Mouse (Mus musculus): ENCODE data around the gene Cdhr4.
A peak's percentile ranks its signal among the peaks of the same experiment; 100 is the strongest.

Cdhr4 gene

DNA sequence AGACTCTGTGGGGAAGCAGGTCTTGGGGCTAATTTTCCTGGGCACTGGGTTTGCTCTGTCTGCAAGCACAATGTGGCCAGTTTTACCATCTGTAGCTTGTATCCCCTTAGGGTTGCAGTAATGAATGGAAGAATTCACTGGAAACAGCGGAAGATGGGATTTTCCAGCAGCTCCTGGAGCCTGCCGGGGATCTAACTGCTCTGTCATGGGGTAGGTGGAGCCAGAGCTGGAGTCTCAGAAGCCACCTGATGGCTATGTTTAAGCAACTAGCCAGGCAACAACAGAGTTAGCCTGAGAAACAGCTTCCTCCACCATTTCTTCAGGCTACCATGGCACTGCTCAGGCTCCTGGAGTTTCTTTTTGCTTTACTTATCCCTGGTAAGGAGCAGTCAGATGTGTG, at the start of gene Cdhr4:
Gene Cdhr4 (plus strand): TSS at position 301 of the 400 bp plus-strand sequence.
- no peak for DNase-seq (ENCODE audit: low spot score in 2 of 2)

DNA sequence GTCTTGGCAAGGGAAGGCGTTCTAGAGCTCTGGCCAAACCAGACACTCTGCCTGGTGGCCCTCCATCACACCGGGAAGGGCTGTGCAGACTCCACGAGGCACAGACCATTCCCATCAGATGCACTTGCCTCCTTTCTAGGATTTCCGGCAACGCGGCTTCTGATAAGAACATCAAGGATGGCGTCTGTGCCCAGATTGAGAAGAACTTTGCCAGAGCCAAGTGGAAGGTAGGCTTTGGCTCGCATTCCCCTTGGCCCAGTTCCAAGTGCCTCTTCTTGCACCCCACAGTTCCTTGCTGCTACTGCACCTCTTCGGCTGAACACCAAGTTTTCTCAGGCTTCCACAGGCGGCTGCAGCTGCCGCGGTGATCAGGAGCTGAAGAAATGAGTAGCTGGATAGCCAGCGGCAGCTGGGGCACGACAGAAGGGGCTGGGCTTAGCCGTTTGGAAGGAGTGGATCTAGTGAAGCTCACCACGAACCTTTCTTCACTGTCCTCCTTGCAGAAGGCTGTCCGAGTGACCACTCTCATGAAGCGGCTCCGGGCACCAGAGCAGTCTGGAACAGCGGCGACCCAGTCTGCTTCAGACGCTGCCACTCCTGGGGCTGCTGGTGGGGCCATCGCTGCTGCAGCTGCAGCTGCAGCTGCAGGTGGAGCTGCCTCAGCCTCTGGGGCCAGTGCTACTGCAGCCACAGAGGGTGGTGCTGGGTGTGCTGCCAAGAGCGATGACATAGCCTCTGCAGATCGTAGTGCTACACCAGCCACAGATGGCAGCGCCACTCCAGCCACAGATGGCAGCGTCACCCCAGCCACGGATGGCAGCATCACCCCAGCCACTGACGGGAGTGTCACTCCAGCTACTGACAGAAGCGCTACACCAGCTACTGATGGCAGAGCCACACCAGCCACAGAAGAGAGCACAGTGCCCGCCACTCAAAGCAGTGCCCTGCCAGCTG, 44.8 kb upstream of the Cdhr4 start:
- DNase-seq (ENCODE audit: low spot score in 2 of 2): no peak

DNA sequence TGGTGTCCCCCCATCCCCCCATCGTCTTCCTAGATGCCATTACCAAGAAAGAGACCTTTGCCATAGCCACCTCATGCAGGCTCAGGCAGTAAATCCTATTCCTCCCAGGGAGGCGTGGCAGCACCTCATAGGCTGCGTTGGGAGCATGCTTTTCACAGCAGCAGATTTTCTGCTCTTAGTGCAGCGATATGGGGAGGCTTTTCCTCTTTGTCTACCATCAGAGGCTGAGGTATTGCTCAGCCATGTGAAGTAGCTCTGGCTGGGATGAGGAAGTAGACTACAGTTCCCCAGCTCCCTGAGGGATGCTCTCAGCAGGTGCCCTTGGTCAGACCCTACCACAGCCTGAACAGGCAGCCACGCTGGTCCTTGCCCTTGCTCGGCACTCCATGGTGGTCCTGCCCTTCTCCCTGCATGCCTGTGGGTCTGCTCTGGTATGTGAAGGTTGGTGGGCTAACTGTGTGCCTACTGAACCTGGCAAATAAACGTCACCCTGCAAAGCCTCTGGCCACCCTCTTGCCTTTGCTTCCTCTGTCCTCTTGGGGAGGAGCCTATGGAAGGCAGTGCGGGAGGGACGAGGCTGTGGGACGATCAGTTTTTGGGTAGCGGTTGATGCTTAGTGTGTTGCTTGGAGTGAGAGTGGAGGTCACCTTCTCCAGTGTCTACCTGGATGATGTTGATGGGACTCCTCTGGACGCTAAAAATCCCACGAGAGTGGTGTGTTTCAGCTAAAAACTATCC, 42.9 kb upstream of the Cdhr4 start:
- DNase-seq (ENCODE audit: low spot score in 2 of 2): no peak

GRCm38 (mm10) chr9:107949922-107950235, 42.4 kb upstream of the Cdhr4 start, which contains the start of gene Traip:
Traip (plus strand) TSS chr9:107950136.
- no peak for DNase-seq (ENCODE audit: low spot score in 2 of 2)

GRCm38 (mm10) chr9:107950460-107951355, 41.6 kb upstream of the Cdhr4 start:
- peak; percentile 87 to 93 for DNase-seq (ENCODE audit: low spot score in 2 of 2)

DNA sequence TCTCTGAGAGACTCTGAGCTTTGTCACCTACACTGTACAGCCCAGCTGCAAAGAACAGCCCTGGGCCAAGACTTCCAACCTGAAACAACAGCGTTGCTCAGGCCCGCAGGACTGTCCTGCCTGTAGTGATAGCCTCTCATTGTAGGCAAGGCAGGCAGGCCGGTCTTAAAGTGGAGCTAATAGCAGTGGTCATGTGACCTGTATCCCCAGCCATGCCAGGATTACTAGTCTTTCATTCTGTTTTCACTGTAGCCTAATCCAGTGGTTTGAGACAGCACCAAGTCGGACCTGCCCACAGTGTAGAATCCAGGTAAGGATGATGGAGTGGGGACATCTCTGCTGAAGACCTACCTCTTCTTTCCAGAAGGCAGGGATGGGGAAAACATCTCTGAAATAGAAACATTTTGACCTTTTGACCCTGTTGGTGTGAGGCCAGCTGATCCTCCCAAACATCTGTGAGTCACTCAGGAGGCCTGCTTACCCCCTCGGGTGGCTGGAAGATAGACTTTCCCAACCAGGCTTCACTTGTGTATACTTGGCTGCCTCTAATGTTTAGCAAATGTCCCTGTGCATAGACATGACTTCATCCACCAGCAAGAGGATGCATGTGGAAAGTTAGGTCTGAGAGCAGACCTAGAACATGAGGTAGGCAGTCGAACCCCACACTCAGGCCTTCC, 36.5 kb upstream of the Cdhr4 start:
- no peak for DNase-seq (ENCODE audit: low spot score in 2 of 2)

- no peak for DNase-seq (ENCODE audit: low spot score in 2 of 2)
Measured at GRCm38 (mm10) chr9:107957141-107957540, 35.2 kb upstream of the Cdhr4 start.

DNA sequence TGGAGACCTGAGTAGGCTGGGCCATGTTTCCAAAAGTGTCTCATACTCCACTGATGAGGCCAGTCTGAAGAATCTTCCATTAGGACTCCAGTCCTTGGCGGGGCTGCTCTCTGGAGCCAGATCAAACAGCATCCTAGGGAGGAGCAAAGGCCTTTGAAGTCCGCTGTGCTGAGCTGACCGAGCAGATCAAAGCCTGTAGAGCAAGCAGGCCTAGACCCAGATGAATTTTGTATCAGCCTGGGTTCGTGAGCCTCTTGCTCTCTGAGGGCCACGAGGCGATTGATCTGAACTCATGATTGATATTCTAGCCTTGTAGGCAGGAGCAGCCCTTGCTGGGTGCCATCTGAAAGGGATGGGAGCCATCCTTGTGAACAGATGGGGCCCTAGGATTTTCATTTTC, 32.4 kb upstream of the Cdhr4 start:
- no peak for DNase-seq (ENCODE audit: low spot score in 2 of 2)

DNA sequence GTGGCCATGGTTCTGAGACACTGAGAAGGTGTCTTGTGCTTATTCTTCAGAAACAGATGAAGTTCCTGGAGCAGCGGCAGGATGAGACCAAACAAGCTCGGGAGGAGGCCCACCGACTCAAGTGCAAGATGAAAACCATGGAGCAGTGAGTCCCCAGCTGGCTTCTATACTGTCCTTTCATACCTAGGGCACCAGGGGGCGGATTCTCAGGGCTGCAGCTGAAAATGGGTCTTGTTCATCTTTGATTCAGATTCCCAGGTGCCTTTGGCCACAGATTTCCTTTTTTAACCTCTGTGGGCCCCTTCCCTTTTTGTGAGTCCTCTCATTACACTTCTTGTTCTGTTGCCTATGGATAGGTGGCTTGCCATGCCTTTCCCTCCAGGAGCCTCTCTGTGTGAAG, 31.4 kb upstream of the Cdhr4 start:
- DNase-seq (ENCODE audit: low spot score in 2 of 2): no peak

DNA sequence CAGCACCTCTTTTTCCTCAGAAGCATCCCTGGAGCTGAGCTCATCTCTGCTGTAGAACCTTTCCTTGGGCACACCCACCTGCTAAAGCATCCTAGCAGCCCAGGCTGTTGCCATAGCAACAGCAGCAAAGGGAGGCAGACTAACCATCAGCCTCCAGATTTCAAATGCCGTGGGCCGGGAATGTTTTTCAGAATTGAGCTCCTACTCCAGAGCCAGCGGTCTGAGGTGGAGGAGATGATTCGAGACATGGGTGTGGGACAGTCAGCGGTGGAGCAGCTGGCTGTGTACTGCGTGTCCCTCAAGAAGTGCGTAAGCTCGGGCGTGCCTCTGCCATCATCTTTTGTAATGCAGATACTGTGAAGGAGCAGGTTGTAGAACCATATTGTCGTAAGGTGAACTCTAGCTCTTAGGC, 30.9 kb upstream of the Cdhr4 start:
- DNase-seq (ENCODE audit: low spot score in 2 of 2): peak; percentile 81 to 90

DNA sequence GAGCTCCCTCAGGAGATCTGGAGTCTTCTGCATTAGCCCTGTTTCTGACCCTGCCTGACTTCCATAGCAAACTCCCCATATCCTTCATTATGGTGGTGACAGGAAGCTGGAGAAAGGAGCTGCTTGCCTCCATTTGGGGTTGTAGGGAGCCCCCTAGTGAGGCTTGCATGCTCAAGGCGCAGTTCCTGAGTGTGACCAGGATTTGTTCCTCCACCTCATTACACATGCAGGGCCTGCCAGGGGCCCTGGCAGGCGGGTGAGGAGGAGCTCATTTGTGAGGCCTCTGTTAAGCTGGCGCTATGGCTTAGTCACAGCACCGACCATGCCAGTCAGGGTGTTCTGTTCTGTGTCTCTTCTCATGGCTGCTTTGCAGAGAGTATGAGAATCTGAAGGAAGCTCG, 30.4 kb upstream of the Cdhr4 start:
- DNase-seq (ENCODE audit: low spot score in 2 of 2): peak; percentile 72 to 80

- no peak for DNase-seq (ENCODE audit: low spot score in 2 of 2)
Measured at GRCm38 (mm10) chr9:107962916-107963315, 29.4 kb upstream of the Cdhr4 start.

GRCm38 (mm10) chr9:107963700-107964099, 28.6 kb upstream of the Cdhr4 start:
- DNase-seq (ENCODE audit: low spot score in 2 of 2): peak in 1 of 2 experiments; percentile 78

DNA sequence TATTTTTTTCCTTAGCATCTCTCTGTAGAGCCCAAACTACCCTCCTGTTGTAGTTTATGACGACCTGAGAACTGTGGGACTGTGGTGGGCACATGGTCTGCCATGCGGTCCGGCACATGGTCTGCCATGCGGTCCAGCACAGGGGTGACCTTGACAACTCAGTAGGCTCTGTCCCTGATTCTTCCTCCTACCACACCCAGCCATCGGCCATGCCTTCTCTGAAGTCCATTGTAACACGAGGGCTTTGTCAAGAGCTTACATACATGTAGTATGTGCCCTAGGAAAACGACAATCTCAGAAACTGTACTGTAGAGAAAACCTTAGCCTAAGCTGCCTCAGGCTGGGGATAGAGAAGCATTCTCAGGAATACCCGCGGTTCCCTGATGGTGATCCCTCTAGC, 27.6 kb upstream of the Cdhr4 start:
- no peak for DNase-seq (ENCODE audit: low spot score in 2 of 2)

DNA sequence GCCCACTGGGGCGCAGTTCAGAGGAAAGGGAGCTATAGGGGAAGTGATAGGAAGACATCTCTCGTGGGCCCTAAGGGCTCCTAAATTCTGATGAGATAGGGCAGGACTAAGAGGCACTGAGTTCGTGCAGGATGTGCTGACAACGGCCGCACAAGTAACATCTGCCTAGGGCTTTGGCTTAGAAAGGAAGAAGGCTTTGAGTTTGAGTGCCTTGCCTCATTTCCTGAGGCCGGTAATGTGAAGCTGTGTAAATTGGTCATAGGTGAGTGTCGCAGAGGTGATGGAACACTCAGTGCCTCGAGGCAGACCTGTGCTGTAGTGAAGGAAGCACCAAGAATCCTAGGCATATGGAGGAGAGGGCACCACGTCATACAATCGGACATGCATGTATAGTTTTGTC, 25.6 kb upstream of the Cdhr4 start:
- no peak for DNase-seq (ENCODE audit: low spot score in 2 of 2)

DNA sequence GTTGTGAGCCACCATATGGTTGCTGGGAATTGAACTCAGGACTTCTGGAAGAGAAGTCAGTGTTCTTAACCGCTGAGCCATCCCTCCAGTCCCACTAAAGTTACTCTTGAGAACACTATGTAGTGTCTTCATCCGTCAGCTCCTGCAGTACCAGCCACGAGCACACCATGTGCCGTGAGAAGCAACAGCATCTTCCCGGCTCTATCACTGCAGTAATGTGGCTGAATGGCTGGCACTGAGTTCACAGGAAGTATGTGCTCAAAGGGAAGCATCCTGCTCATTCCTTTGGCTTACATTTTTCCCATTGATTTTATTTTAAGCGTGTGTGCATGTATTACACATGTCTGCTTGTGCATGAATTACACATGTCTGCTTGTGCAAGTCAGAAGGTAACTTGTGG, 24.9 kb upstream of the Cdhr4 start:
- DNase-seq (ENCODE audit: low spot score in 2 of 2): no peak

- no peak for DNase-seq (ENCODE audit: low spot score in 2 of 2)
Measured at GRCm38 (mm10) chr9:107968531-107968930, 23.8 kb upstream of the Cdhr4 start.

- no peak for DNase-seq (ENCODE audit: low spot score in 2 of 2)
Measured at GRCm38 (mm10) chr9:107970311-107970710, 22.0 kb upstream of the Cdhr4 start.

- DNase-seq (ENCODE audit: low spot score in 2 of 2): no peak
Measured at GRCm38 (mm10) chr9:107971690-107972541, 20.4 kb upstream of the Cdhr4 start.

DNA sequence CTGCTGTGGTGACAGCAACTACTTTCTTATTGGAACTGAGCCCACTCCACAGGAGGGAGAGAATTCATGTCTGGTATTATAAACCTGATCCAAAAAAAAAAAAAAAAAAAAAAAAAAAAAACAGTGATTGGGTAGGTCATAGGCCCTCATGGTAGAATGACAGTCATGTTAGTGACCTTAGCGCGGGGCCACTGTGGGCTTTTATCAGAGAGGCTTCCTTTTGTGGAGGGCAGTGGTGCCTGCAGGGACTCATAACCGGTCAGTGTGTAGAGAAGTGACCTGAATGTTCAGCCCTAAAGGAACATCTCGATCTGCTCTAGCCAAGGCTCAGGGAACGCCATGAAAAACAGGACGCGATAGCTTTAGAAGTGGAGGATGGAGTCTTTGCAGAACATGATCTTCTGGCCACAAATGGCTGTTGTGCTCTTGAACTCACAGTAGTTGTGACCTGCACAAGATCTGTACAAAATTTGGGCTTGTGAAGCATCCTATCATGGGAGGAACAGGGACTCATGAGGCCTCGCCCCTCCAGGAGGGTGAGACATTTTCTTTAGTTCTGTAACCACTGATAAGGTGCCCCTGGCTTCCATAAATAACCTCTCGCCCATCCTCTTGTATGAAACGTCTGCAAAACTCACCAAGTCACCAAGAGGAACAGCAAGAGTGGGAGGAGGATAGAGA, 17.7 kb upstream of the Cdhr4 start:
- DNase-seq (ENCODE audit: low spot score in 2 of 2): no peak

Measured in frontal cortex, postnatal 36 days (tissue).